Mouse (Mus musculus) macrophage (primary cell): ENCODE measurements around the gene Plekhs1. TPM values are rescaled to one million over a fixed set of nuclear protein-coding genes. Genes with fewer than 3 reads are reported as not detected.

ENCODE experiments used
- H3K27ac ChIP-seq: fragments of 350-480 bp; formaldehyde crosslinking; 2 replicates; pipeline ENCODE4 v1.9.0; 2021
- H3K36me3 ChIP-seq: fragments of 350-480 bp; formaldehyde crosslinking; 2 replicates; pipeline ENCODE4 v1.9.0; 2021; ENCODE audit errors: inconsistent target
- H3K4me3 ChIP-seq: fragments of 350-480 bp; formaldehyde crosslinking; 2 replicates; pipeline ENCODE4 v1.9.0; 2021; ENCODE audit errors: inconsistent target
- H3K79me2 ChIP-seq: fragments of 350-480 bp; formaldehyde crosslinking; 2 replicates; pipeline ENCODE4 v1.9.0; 2021; ENCODE audit errors: inconsistent target
- WGBS: methylation state at CpG from one replicate; pipeline ENCODE4 v1.1.7; 2026; ENCODE audit warnings: inconsistent platforms; ENCODE audit not compliant: missing documents; 5-methylcytosine and 5-hydroxymethylcytosine counted together
- polyA plus RNA-seq: library from polyadenylated mRNA; stranded (reverse); fragments of 250-400 nt; gene quantifications from 3 replicates; pipeline ENCODE4 v1.2.4, GENCODE M21; 2018; ENCODE audit warnings: inconsistent platforms
- total RNA-seq, 78 experiments: library from RNA; depleted of rRNA; stranded (reverse); fragments of 250-400 nt; gene quantifications; 1 replicate in 9 of 78; 2 replicates in 24 of 78; 3 replicates in 43 of 78; 4 replicates in 2 of 78; pipeline ENCODE4 v1.2.4; 2018; ENCODE audit warnings: inconsistent platforms in 56 of 78

Gene Plekhs1
- total RNA-seq (2018; cell fraction: chromatin; rRNA removed): under 1 TPM in 7 of 26 experiments, not detected in 19; 0.25 to 0.87 (median 0.55) TPM
- not detected for total RNA-seq (2018; cell fraction: cytosol; rRNA removed)
- 1 to 10 TPM in 1 of 26 experiments, under 1 TPM in 7, not detected in 18; 0.18 to 1.1 (median 0.39) TPM for total RNA-seq (2018; cell fraction: nucleus; rRNA removed)
- not detected in 3 replicates for polyA plus RNA-seq

- H3K4me3 ChIP-seq: no peak within 1 kb of the TSS
- no peaks in the 10 kb centered on the region for H3K36me3 ChIP-seq
- 79% methylated on average over 10 of the region's 10 CpGs for WGBS
- no peak within 1 kb of the TSS for H3K27ac ChIP-seq
- H3K79me2 ChIP-seq: no peaks in the 10 kb centered on the region
Measured at GRCm38 (mm10) chr19:56461522-56462101, at the start of gene Plekhs1. Gene Plekhs1 (plus strand): TSS chr19:56461640.

GRCm38 (mm10) chr19:56418404-56418803 lies 43.0 kb upstream of the Plekhs1 start:
- no peak overlapping the region for H3K4me3 ChIP-seq
- no peaks in the 10 kb centered on the region for H3K79me2 ChIP-seq
- H3K27ac ChIP-seq: no peak overlapping the region
- 85% methylated on average over 4 of the region's 4 CpGs for WGBS
- no peaks in the 10 kb centered on the region for H3K36me3 ChIP-seq

GRCm38 (mm10) chr19:56419452-56419851 lies 42.0 kb upstream of the Plekhs1 start:
- Histone ChIP-seq H3K36me3 (peaks cover 2% of the 10 kb centered on the region; the same call in 1 of the 2 replicates), H3K4me3 (no peak overlapping the region), H3K79me2 (no peaks in the 10 kb centered on the region), H3K27ac (no peak overlapping the region)
- 97% methylated on average over 9 of the region's 9 CpGs for WGBS

GRCm38 (mm10) chr19:56420345-56420744 lies 41.1 kb upstream of the Plekhs1 start:
- no peaks in the 10 kb centered on the region for H3K79me2 ChIP-seq
- H3K27ac ChIP-seq: no peak overlapping the region
- H3K4me3 ChIP-seq: no peak overlapping the region
- peaks cover 9% of the 10 kb centered on the region; the same call in 1 of the 2 replicates for H3K36me3 ChIP-seq
- 100% methylated on average over 2 of the region's 3 CpGs for WGBS

GRCm38 (mm10) chr19:56422476-56423338 lies 38.7 kb upstream of the Plekhs1 start:
- no peak overlapping the region for H3K27ac ChIP-seq
- no peaks in the 10 kb centered on the region for H3K79me2 ChIP-seq
- no peak overlapping the region for H3K4me3 ChIP-seq
- H3K36me3 ChIP-seq: peaks cover 9% of the 10 kb centered on the region; the same call in 1 of the 2 replicates
- WGBS: 70% methylated on average over 14 of the region's 14 CpGs

- Histone ChIP-seq H3K36me3 (peaks cover 9% of the 10 kb centered on the region; the same call in 1 of the 2 replicates), H3K4me3 (no peak overlapping the region), H3K27ac (no peak overlapping the region), H3K79me2 (no peaks in the 10 kb centered on the region)
- 89% methylated on average over 12 of the region's 12 CpGs for WGBS
Measured at GRCm38 (mm10) chr19:56423370-56423769, 38.1 kb upstream of the Plekhs1 start.

GRCm38 (mm10) chr19:56424606-56425395 lies 36.6 kb upstream of the Plekhs1 start:
- Histone ChIP-seq H3K79me2 (no peaks in the 10 kb centered on the region), H3K27ac (no peak overlapping the region), H3K4me3 (no peak overlapping the region), H3K36me3 (peaks cover 9% of the 10 kb centered on the region; the same call in 1 of the 2 replicates)
- WGBS: 91% methylated on average over 16 of the region's 17 CpGs

GRCm38 (mm10) chr19:56425492-56425891 lies 35.9 kb upstream of the Plekhs1 start:
- WGBS: 88% methylated on average over 8 of the region's 9 CpGs
- peaks cover 9% of the 10 kb centered on the region; the same call in 1 of the 2 replicates for H3K36me3 ChIP-seq
- no peak overlapping the region for H3K4me3 ChIP-seq
- no peaks in the 10 kb centered on the region for H3K79me2 ChIP-seq
- H3K27ac ChIP-seq: no peak overlapping the region

- Histone ChIP-seq H3K4me3 (no peak overlapping the region), H3K79me2 (no peaks in the 10 kb centered on the region), H3K36me3 (peaks cover 24% of the 10 kb centered on the region), H3K27ac (no peak overlapping the region)
- 92% methylated on average over 8 of the region's 8 CpGs for WGBS
Measured at GRCm38 (mm10) chr19:56430369-56430768, 31.1 kb upstream of the Plekhs1 start.

- WGBS: 95% methylated on average over 10 of the region's 10 CpGs
- H3K4me3 ChIP-seq: no peak overlapping the region
Measured at GRCm38 (mm10) chr19:56432706-56433105, 28.7 kb upstream of the Plekhs1 start.

GRCm38 (mm10) chr19:56433581-56433980 lies 27.9 kb upstream of the Plekhs1 start:
- Histone ChIP-seq H3K36me3 (peaks cover 48% of the 10 kb centered on the region), H3K27ac (no peak overlapping the region), H3K79me2 (no peaks in the 10 kb centered on the region), H3K4me3 (no peak overlapping the region)
- WGBS: 92% methylated on average over 7 of the region's 7 CpGs

More at GRCm38 (mm10) chr19:56432706-56433105, 28.7 kb upstream of the Plekhs1 start:
- H3K27ac ChIP-seq: no peak overlapping the region
- H3K36me3 ChIP-seq: peaks cover 43% of the 10 kb centered on the region
- no peaks in the 10 kb centered on the region for H3K79me2 ChIP-seq

- WGBS: 95% methylated on average over 13 of the region's 13 CpGs
- no peaks in the 10 kb centered on the region for H3K79me2 ChIP-seq
- H3K27ac ChIP-seq: no peak overlapping the region
- peaks cover 65% of the 10 kb centered on the region for H3K36me3 ChIP-seq
- H3K4me3 ChIP-seq: no peak overlapping the region
Measured at GRCm38 (mm10) chr19:56436380-56436779, 25.1 kb upstream of the Plekhs1 start.

GRCm38 (mm10) chr19:56438357-56439071 lies 22.9 kb upstream of the Plekhs1 start:
- H3K4me3 ChIP-seq: no peak overlapping the region
- WGBS: 92% methylated on average over 7 of the region's 7 CpGs
- peaks cover 59% of the 10 kb centered on the region for H3K36me3 ChIP-seq
- H3K79me2 ChIP-seq: no peaks in the 10 kb centered on the region
- no peak overlapping the region for H3K27ac ChIP-seq

GRCm38 (mm10) chr19:56439072-56439434 lies 22.4 kb upstream of the Plekhs1 start:
- Histone ChIP-seq H3K36me3 (peaks cover 54% of the 10 kb centered on the region), H3K27ac (no peak overlapping the region), H3K4me3 (no peak overlapping the region), H3K79me2 (no peaks in the 10 kb centered on the region)
- WGBS: 100% methylated on average over 6 of the region's 6 CpGs
